Mouse (Mus musculus) kidney, adult 2 months (tissue): ENCODE measurements around the gene Scrt2.

Experiments used
- CTCF ChIP-seq: fragments of 200-500 bp; conservative IDR thresholded peaks from 2 replicates; pipeline ENCODE4 v1.5.1; 2011; ENCODE audit warnings: low read depth, mild to moderate bottlenecking, control low read depth, low read length, moderate library complexity, mixed read lengths; ENCODE audit not compliant: insufficient read depth, insufficient read length
- POLR2A ChIP-seq: fragments of 200-500 bp; IDR thresholded peaks from one replicate; pipeline ENCODE4 v1.6.1; 2011; ENCODE audit warnings: low read depth, low read length, control low read depth

DNA sequence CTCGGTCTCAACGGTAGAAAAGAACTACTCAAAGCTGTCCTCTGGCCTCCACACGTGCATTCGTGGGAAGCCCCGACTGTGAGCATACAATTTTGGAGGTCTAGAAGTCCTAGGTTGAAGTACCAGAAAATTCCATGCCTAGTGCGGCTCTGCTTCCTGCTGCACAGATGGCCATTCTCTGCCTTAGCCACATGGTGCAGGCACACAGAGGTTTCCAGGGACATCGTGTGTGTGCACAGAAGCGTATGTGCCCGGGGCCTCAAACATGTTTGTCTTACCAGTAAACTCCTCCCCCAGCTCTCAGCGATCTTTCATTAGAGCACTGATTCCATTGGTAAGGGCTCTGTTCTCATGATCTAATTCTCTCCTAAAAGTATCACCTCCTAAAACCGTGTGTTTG is 16.6 kb downstream of the Scrt2 start:
- TF ChIP-seq CTCF (no peak), POLR2A (no peak)
